Mouse (Mus musculus) testis, adult 2 months (tissue): ENCODE measurements around the gene Fosl1.

ENCODE experiments used
- CTCF ChIP-seq: fragments of 200-500 bp; IDR thresholded peaks from 2 replicates; pipeline ENCODE4 v1.5.1; 2012; ENCODE audit warnings: low read depth, mild to moderate bottlenecking, inconsistent platforms, low read length, moderate library complexity; ENCODE audit not compliant: control insufficient read depth, insufficient read depth, insufficient replicate concordance
- POLR2A ChIP-seq: fragments of 200-500 bp; IDR thresholded peaks from 2 replicates; pipeline ENCODE4 v1.6.1; 2012; ENCODE audit warnings: low read depth, mild to moderate bottlenecking, inconsistent platforms, low read length, moderate library complexity; ENCODE audit not compliant: control insufficient read depth

- TF ChIP-seq CTCF (no peak), POLR2A (no peak)
Measured at GRCm38 (mm10) chr19:5477668-5478300, 30.4 kb downstream of the Fosl1 start.
